Mouse (Mus musculus): Measurements from ENCODE around the gene Cavin4. TPM values are rescaled to one million over a fixed set of nuclear protein-coding genes. Genes with fewer than 3 reads are reported as not detected.
"Not testable (repeated sequence)": the region's sequence is repeated elsewhere in the genome, so short reads cannot be mapped to it uniquely, and the experiment has no call there.

Cavin4 gene
- polyA plus RNA-seq, 1 experiment from 2014 or later: 0.62 TPM

GRCm38 (mm10) chr4:48674412-48674811, 11.1 kb downstream of the Cavin4 start:
- 94% methylated on average over 7 of the region's 7 CpGs for WGBS
- Histone ChIP-seq H3K9me3 (replicated peaks; ENCODE audit: control insufficient read depth, low read length) (no peaks in the 10 kb centered on the region), H3K27me3 (ENCODE audit: control insufficient read depth, insufficient read depth, low read length) (no peaks in the 10 kb centered on the region), H3K4me1 (ENCODE audit: control insufficient read depth, insufficient read depth, low read length) (no peaks in the 10 kb centered on the region), H3K9ac (replicated peaks; ENCODE audit: low read length) (no peak overlapping the region), H3K36me3 (replicated peaks; ENCODE audit: control insufficient read depth, insufficient read depth, low read depth, low read length) (no peaks in the 10 kb centered on the region; the same call in 1 of the 2 replicates), H3K4me2 (ENCODE audit: low read depth, low read length) (no peak overlapping the region), H3K27ac (replicated peaks; ENCODE audit: low read depth, low read length) (no peak overlapping the region), H3K4me3 (ENCODE audit: low read depth, low read length) (no peak overlapping the region)
- ATAC-seq (replicated peaks; ENCODE audit: insufficient number of reproducible peaks, low FRiP score, low TSS enrichment, low read depth): no peak
- no peak for DNase-seq (ENCODE audit: low spot score)

GRCm38 (mm10) chr4:48676570-48677185, 13.4 kb downstream of the Cavin4 start:
- DNase-seq (ENCODE audit: low spot score) (no peak), ATAC-seq (replicated peaks; ENCODE audit: insufficient number of reproducible peaks, low FRiP score, low TSS enrichment, low read depth) (no peak)
- Histone ChIP-seq H3K4me1 (ENCODE audit: control insufficient read depth, insufficient read depth, low read length) (no peaks in the 10 kb centered on the region), H3K4me2 (ENCODE audit: low read depth, low read length) (no peak overlapping the region), H3K27me3 (ENCODE audit: control insufficient read depth, insufficient read depth, low read length) (no peaks in the 10 kb centered on the region), H3K9ac (replicated peaks; ENCODE audit: low read length) (no peak overlapping the region), H3K27ac (replicated peaks; ENCODE audit: low read depth, low read length) (no peak overlapping the region), H3K9me3 (replicated peaks; ENCODE audit: control insufficient read depth, low read length) (no peaks in the 10 kb centered on the region), H3K36me3 (replicated peaks; ENCODE audit: control insufficient read depth, insufficient read depth, low read depth, low read length) (no peaks in the 10 kb centered on the region), H3K4me3 (ENCODE audit: low read depth, low read length) (no peak overlapping the region)
- WGBS: 91% methylated on average over 13 of the region's 13 CpGs

DNA sequence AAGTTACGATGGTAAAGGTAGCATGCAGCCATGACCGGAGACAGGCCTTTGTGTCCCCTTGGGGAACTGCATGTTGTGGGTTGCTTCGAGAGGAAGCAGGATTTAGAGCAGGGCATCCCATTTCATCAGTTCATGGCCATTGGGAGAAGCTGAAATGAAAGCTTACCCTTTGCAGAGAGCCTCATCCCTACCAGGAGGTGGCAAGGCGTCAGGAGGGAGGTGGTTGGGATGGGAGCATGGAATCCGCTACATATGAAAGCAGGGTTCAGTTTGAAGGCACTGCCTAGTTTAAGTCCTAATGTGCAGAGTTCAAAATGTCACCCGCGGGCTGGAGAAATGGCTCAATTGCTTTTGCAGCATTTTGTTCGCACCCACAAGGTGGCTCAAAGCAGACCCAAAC, 14.0 kb downstream of the Cavin4 start:
- DNase-seq (ENCODE audit: low spot score) (no peak), ATAC-seq (replicated peaks; ENCODE audit: insufficient number of reproducible peaks, low FRiP score, low TSS enrichment, low read depth) (no peak)
- Histone ChIP-seq H3K27me3 (ENCODE audit: control insufficient read depth, insufficient read depth, low read length) (no peaks in the 10 kb centered on the region), H3K4me2 (ENCODE audit: low read depth, low read length) (no peak overlapping the region), H3K9ac (replicated peaks; ENCODE audit: low read length) (no peak overlapping the region), H3K4me1 (ENCODE audit: control insufficient read depth, insufficient read depth, low read length) (no peaks in the 10 kb centered on the region), H3K4me3 (ENCODE audit: low read depth, low read length) (no peak overlapping the region), H3K27ac (replicated peaks; ENCODE audit: low read depth, low read length) (no peak overlapping the region), H3K36me3 (replicated peaks; ENCODE audit: control insufficient read depth, insufficient read depth, low read depth, low read length) (no peaks in the 10 kb centered on the region), H3K9me3 (replicated peaks; ENCODE audit: control insufficient read depth, low read length) (no peaks in the 10 kb centered on the region)
- 93% methylated on average over 8 of the region's 8 CpGs for WGBS

DNA sequence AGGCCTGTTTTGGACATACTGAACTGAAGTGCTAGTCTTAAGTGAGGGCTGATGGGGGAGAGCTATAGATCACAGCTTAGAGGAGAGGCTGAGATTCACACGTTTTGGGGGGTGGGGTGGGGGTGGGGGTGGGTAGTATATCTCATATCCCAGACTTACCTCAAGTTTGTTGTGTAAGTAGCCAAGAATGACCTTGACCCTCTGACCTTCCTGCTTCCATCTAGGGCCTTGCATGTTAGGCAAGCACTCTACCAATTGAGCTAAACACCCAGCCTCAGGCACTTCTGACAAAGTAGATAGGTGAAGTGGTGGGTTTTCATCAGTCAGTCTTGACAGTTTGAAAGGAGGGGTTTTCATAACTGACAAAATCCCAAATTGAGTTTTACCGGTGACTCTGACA, 14.5 kb downstream of the Cavin4 start:
- H3K9me3 ChIP-seq (replicated peaks; ENCODE audit: control insufficient read depth, low read length): no peaks in the 10 kb centered on the region
- no peak for ATAC-seq (replicated peaks; ENCODE audit: insufficient number of reproducible peaks, low FRiP score, low TSS enrichment, low read depth)
- H3K36me3 ChIP-seq (replicated peaks; ENCODE audit: control insufficient read depth, insufficient read depth, low read depth, low read length): no peaks in the 10 kb centered on the region
- no peaks in the 10 kb centered on the region for H3K4me1 ChIP-seq (ENCODE audit: control insufficient read depth, insufficient read depth, low read length)
- H3K4me2 ChIP-seq (ENCODE audit: low read depth, low read length): no peak overlapping the region
- H3K27ac ChIP-seq (replicated peaks; ENCODE audit: low read depth, low read length): no peak overlapping the region
- H3K4me3 ChIP-seq (ENCODE audit: low read depth, low read length): no peak overlapping the region
- H3K9ac ChIP-seq (replicated peaks; ENCODE audit: low read length): no peak overlapping the region
- no peak for DNase-seq (ENCODE audit: low spot score)
- no peaks in the 10 kb centered on the region for H3K27me3 ChIP-seq (ENCODE audit: control insufficient read depth, insufficient read depth, low read length)
- WGBS: 70% methylated on average over 2 of the region's 2 CpGs

GRCm38 (mm10) chr4:48678793-48679192, 15.5 kb downstream of the Cavin4 start:
- Histone ChIP-seq H3K4me1 (ENCODE audit: control insufficient read depth, insufficient read depth, low read length) (no peaks in the 10 kb centered on the region), H3K27ac (replicated peaks; ENCODE audit: low read depth, low read length) (no peak overlapping the region), H3K9ac (replicated peaks; ENCODE audit: low read length) (no peak overlapping the region), H3K36me3 (replicated peaks; ENCODE audit: control insufficient read depth, insufficient read depth, low read depth, low read length) (no peaks in the 10 kb centered on the region), H3K9me3 (replicated peaks; ENCODE audit: control insufficient read depth, low read length) (no peaks in the 10 kb centered on the region), H3K4me3 (ENCODE audit: low read depth, low read length) (no peak overlapping the region), H3K4me2 (ENCODE audit: low read depth, low read length) (no peak overlapping the region), H3K27me3 (ENCODE audit: control insufficient read depth, insufficient read depth, low read length) (no peaks in the 10 kb centered on the region)
- ATAC-seq (replicated peaks; ENCODE audit: insufficient number of reproducible peaks, low FRiP score, low TSS enrichment, low read depth): no peak
- WGBS: 89% methylated on average over 9 of the region's 9 CpGs
- no peak for DNase-seq (ENCODE audit: low spot score)

DNA sequence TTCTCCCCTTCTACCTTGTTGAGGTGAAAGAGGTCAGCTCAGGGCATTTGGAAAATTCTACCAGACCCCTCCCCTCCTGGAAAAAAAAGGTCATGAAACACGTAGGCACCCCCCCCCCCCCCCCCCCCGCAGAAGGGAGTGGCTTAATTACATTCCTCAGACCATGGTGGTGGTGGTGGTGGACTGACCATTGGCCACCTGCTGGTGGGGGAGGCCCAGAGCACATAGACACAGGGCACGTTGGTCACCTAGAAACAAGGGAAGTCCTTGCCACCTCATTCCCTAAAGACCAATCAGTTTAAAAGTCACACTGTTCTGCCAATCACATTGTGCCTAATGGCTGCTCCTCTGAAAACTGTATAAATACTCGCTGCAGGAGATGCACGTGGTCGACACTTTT, 16.4 kb downstream of the Cavin4 start:
- not testable (repeated sequence) for H3K27me3 ChIP-seq (ENCODE audit: control insufficient read depth, insufficient read depth, low read length); H3K9ac ChIP-seq (replicated peaks; ENCODE audit: low read length); H3K4me3 ChIP-seq (ENCODE audit: low read depth, low read length); DNase-seq (ENCODE audit: low spot score); H3K27ac ChIP-seq (replicated peaks; ENCODE audit: low read depth, low read length); ATAC-seq (replicated peaks; ENCODE audit: insufficient number of reproducible peaks, low FRiP score, low TSS enrichment, low read depth); H3K9me3 ChIP-seq (replicated peaks; ENCODE audit: control insufficient read depth, low read length); H3K4me1 ChIP-seq (ENCODE audit: control insufficient read depth, insufficient read depth, low read length); H3K4me2 ChIP-seq (ENCODE audit: low read depth, low read length); H3K36me3 ChIP-seq (replicated peaks; ENCODE audit: control insufficient read depth, insufficient read depth, low read depth, low read length)
- WGBS: 66% methylated on average over 6 of the region's 6 CpGs

GRCm38 (mm10) chr4:48680214-48680613, 16.9 kb downstream of the Cavin4 start:
- H3K27me3 ChIP-seq (ENCODE audit: control insufficient read depth, insufficient read depth, low read length): no peaks in the 10 kb centered on the region
- no peak overlapping the region for H3K4me3 ChIP-seq (ENCODE audit: low read depth, low read length)
- H3K27ac ChIP-seq (replicated peaks; ENCODE audit: low read depth, low read length): no peak overlapping the region
- H3K4me2 ChIP-seq (ENCODE audit: low read depth, low read length): no peak overlapping the region
- H3K9ac ChIP-seq (replicated peaks; ENCODE audit: low read length): no peak overlapping the region
- DNase-seq (ENCODE audit: low spot score) (no peak), ATAC-seq (replicated peaks; ENCODE audit: insufficient number of reproducible peaks, low FRiP score, low TSS enrichment, low read depth) (no peak)
- H3K36me3 ChIP-seq (replicated peaks; ENCODE audit: control insufficient read depth, insufficient read depth, low read depth, low read length): no peaks in the 10 kb centered on the region
- H3K4me1 ChIP-seq (ENCODE audit: control insufficient read depth, insufficient read depth, low read length): no peaks in the 10 kb centered on the region
- H3K9me3 ChIP-seq (replicated peaks; ENCODE audit: control insufficient read depth, low read length): no peaks in the 10 kb centered on the region
- 64% methylated on average over 7 of the region's 7 CpGs for WGBS

GRCm38 (mm10) chr4:48680648-48681343, 17.5 kb downstream of the Cavin4 start:
- ATAC-seq (replicated peaks; ENCODE audit: insufficient number of reproducible peaks, low FRiP score, low TSS enrichment, low read depth) (no peak), DNase-seq (ENCODE audit: low spot score) (peak; percentile 90)
- H3K27me3 ChIP-seq (ENCODE audit: control insufficient read depth, insufficient read depth, low read length): no peaks in the 10 kb centered on the region
- 40% methylated on average over 10 of the region's 11 CpGs for WGBS
- no peak overlapping the region for H3K4me2 ChIP-seq (ENCODE audit: low read depth, low read length)
- no peak overlapping the region for H3K4me3 ChIP-seq (ENCODE audit: low read depth, low read length)
- no peaks in the 10 kb centered on the region for H3K36me3 ChIP-seq (replicated peaks; ENCODE audit: control insufficient read depth, insufficient read depth, low read depth, low read length)
- no peak overlapping the region for H3K9ac ChIP-seq (replicated peaks; ENCODE audit: low read length)
- no peaks in the 10 kb centered on the region for H3K9me3 ChIP-seq (replicated peaks; ENCODE audit: control insufficient read depth, low read length)
- no peaks in the 10 kb centered on the region for H3K4me1 ChIP-seq (ENCODE audit: control insufficient read depth, insufficient read depth, low read length)
- H3K27ac ChIP-seq (replicated peaks; ENCODE audit: low read depth, low read length): no peak overlapping the region

Measured in embryonic facial prominence, embryonic 11.5 days (tissue).